Mouse (Mus musculus) liver, embryonic 14.5 days (tissue): ENCODE data around the gene Ccdc6. TPM values are rescaled to one million over a fixed set of nuclear protein-coding genes. Genes with fewer than 3 reads are reported as not detected.

ENCODE experiments used
- ATAC-seq: fragments of 200-750 bp; cut with Nextera tagmentation; 2 replicates; pipeline ENCODE4 v1.8.0; 2017; ENCODE audit warnings: moderate number of reproducible peaks, mild to moderate bottlenecking, moderate library complexity; ENCODE audit not compliant: insufficient read depth
- DNase-seq, 3 experiments: peaks; one replicate each; pipeline ENCODE4 v3.0.0-alpha.2; 2012 to 2013; ENCODE audit warnings: low read depth in 3 of 3, low spot score in 3 of 3
- H3K27ac ChIP-seq: fragments of 300-500 bp; sonication (generic); 2 replicates; pipeline ENCODE4 v1.5.1; 2014; ENCODE audit warnings: moderate library complexity, mild to moderate bottlenecking, control low read depth, inconsistent platforms
- H3K27me3 ChIP-seq: fragments of 300-500 bp; sonication (generic); 2 replicates; pipeline ENCODE4 v1.6.1; 2014; ENCODE audit warnings: mild to moderate bottlenecking, low read length, moderate library complexity; ENCODE audit not compliant: control insufficient read depth, insufficient read depth
- H3K36me3 ChIP-seq: fragments of 300-500 bp; sonication (generic); replicated peaks from 2 replicates; pipeline ENCODE4 v1.6.1; 2014; ENCODE audit warnings: low read depth; ENCODE audit not compliant: control insufficient read depth, insufficient read depth
- H3K4me1 ChIP-seq, 2 experiments: fragments of 200-500 bp in 1 of 2; fragments of 300-500 bp in 1 of 2; sonication (generic) in 1 of 2; replicated peaks; 2 replicates each; pipeline ENCODE4 v1.6.1; 2012 to 2014; ENCODE audit warnings: antibody characterized with exemption in 1 of 2, inconsistent platforms in 1 of 2, low read length in 1 of 2; ENCODE audit not compliant: control insufficient read depth in 2 of 2, insufficient read depth in 2 of 2
- H3K4me2 ChIP-seq: fragments of 300-500 bp; sonication (generic); 2 replicates; pipeline ENCODE4 v1.6.1; 2014; ENCODE audit warnings: low read depth, mild to moderate bottlenecking, control low read depth, moderate library complexity
- H3K4me3 ChIP-seq, 2 experiments: fragments of 200-500 bp in 1 of 2; fragments of 300-500 bp in 1 of 2; sonication (generic) in 1 of 2; 2 replicates each; pipeline ENCODE4 v1.5.1; 2012 to 2014; ENCODE audit warnings: low read depth in 2 of 2, low read length in 2 of 2, mild to moderate bottlenecking in 2 of 2, control low read depth in 1 of 2, inconsistent platforms in 1 of 2, moderate library complexity in 1 of 2; ENCODE audit not compliant: insufficient read depth in 1 of 2
- H3K9ac ChIP-seq: fragments of 300-500 bp; sonication (generic); replicated peaks from 2 replicates; pipeline ENCODE4 v1.6.1; 2014; ENCODE audit warnings: mild to moderate bottlenecking, control low read depth, moderate library complexity
- H3K9me3 ChIP-seq: fragments of 300-500 bp; sonication (generic); 2 replicates; pipeline ENCODE4 v1.6.1; 2016; ENCODE audit warnings: low read length, mixed read lengths; ENCODE audit not compliant: control insufficient read depth
- CTCF ChIP-seq: IDR thresholded peaks from 2 replicates; pipeline ENCODE4 v1.5.1; 2016; ENCODE audit warnings: antibody characterized with exemption, low read depth, control low read depth
- EP300 ChIP-seq: IDR thresholded peaks from 2 replicates; pipeline ENCODE4 v1.6.1; 2016; ENCODE audit warnings: antibody characterized with exemption, low read depth
- WGBS: fragments of 180-500 bp; shearing (Covaris S2); extraction: QIAGEN DNeasy Blood & Tissue Kit; methylation state at CpG from one replicate; pipeline ENCODE4 v1.1.7; 2014; ENCODE audit not compliant: insufficient replicate concordance; 5-methylcytosine and 5-hydroxymethylcytosine counted together
- polyA plus RNA-seq, 2 experiments: library from polyadenylated mRNA; depleted of rRNA in 1 of 2; stranded (reverse) in 1 of 2; unstranded in 1 of 2; fragments of >200 nt; fragmentation: Nextera tagmentation in 1 of 2; extraction: Ambion mirVana in 1 of 2; gene quantifications; 2 replicates each; pipeline versions ENCODE4 v1.2.1 to v1.2.3; 2012 to 2014

The Ccdc6 gene
- polyA plus RNA-seq, 2 experiments = 8.3 to 9.5 TPM

DNA sequence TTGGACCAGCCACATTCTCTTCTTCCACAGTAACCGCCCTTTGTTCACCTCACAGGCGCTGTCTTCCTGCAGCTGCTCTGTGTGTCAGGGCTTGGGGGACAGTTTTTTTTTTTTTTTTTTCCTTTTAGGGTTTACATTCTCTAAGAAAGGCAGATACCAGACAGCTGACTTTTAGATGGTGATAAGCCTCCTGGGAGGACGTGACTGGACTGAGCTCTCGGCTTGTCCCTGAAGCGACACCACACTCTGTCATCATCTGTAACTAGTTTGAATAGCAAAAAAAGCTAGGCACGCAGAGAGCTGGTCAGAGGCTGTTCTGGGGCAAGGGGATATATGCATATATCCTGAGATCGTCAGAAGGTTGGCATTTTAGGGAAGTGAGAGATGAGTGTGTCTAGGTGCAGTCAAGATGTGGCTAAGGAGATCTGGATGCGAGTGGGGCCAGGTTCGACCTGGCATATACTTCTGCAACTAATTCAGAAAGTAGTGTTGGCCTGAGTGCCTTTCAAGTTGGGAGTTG is 23.0 kb downstream of the Ccdc6 start:
- no peak for DNase-seq
- peak overlapping the region; percentile 61 for H3K4me2 ChIP-seq
- no peaks in the 10 kb centered on the region for H3K27me3 ChIP-seq
- 25% methylated on average over 9 of the region's 9 CpGs for WGBS
- no peak for TF ChIP-seq CTCF
- TF ChIP-seq EP300 = peak; percentile 35; the same call in 1 of the 2 replicates
- ATAC-seq = peak; percentile 27; the same call in 1 of the 2 replicates
- peak overlapping the region; percentile 49 for H3K9ac ChIP-seq
- H3K27ac ChIP-seq = peak overlapping the region; percentile 61
- peaks cover 46 to 49% of the 10 kb centered on the region in 2 experiments for H3K4me1 ChIP-seq
- no peak overlapping the region for H3K4me3 ChIP-seq
- H3K9me3 ChIP-seq = no peaks in the 10 kb centered on the region
- H3K36me3 ChIP-seq = no peaks in the 10 kb centered on the region

DNA sequence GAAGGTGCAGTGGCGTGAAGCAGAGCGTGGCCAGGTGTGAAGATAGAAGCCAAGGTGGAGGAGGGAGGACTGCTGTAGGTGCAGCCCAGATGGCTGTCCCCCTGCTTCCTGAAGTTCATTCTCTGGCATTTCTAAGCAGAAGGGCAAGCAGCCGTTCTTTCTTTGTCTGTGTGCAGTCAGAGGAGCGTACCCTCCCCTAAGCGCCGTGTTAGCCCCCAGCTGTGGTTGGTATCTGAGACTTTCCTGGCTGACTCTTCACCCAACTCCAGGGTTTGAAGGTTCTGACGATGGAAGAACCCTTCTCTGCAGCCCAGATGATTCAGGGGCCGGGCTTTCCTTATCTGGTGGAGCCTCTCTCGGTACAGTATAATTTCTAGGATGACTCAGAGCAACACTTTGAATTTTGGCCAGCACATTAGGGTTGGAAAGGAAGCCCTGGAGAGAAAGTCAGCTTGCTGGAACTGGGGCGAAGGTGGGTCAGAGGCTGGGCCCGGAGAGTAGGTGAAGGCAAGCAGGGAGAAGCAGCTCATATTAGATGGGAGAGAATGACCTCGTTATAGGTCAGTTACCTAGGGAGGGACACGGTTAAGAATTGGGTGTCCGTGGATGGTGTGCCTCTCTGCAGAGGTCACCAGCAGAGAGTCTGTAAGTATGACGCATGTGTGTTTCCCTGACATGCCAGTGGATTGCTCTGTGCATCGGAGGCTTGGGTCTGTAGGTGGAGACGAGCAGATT is 23.9 kb downstream of the Ccdc6 start:
- no peaks in the 10 kb centered on the region for H3K9me3 ChIP-seq
- H3K4me3 ChIP-seq = peak overlapping the region; percentile 11 to 32
- WGBS = 46% methylated on average over 17 of the region's 17 CpGs
- H3K9ac ChIP-seq = peak overlapping the region; percentile 49
- ATAC-seq = peak; percentile 72
- no peaks in the 10 kb centered on the region for H3K27me3 ChIP-seq
- TF ChIP-seq EP300 (peak; percentile 1; the same call in 1 of the 2 replicates), CTCF (no peak)
- DNase-seq = no peak
- H3K4me1 ChIP-seq = peaks cover 54 to 58% of the 10 kb centered on the region in 2 experiments
- H3K4me2 ChIP-seq = peak overlapping the region; percentile 61
- no peaks in the 10 kb centered on the region for H3K36me3 ChIP-seq
- H3K27ac ChIP-seq = peak overlapping the region; percentile 61

- no peaks in the 10 kb centered on the region for H3K9me3 ChIP-seq
- H3K27ac ChIP-seq = peak overlapping the region; percentile 61
- no peaks in the 10 kb centered on the region for H3K36me3 ChIP-seq
- peak; percentile 69 for ATAC-seq
- peak overlapping the region; percentile 61 for H3K4me2 ChIP-seq
- no peak overlapping the region; the same call in 1 of the 2 replicates for H3K9ac ChIP-seq
- DNase-seq = no peak
- WGBS = 14% methylated on average over 8 of the region's 8 CpGs
- peak overlapping the region; percentile 11 to 32 for H3K4me3 ChIP-seq
- TF ChIP-seq EP300 (no peak), CTCF (no peak)
- H3K27me3 ChIP-seq = no peaks in the 10 kb centered on the region
- peaks cover 59 to 63% of the 10 kb centered on the region in 2 experiments for H3K4me1 ChIP-seq
These were observed 24.4 kb downstream of the Ccdc6 start for GRCm38 (mm10) chr10:70121406-70121695.

GRCm38 (mm10) chr10:70123454-70123853 is 26.5 kb downstream of the Ccdc6 start:
- no peak for DNase-seq
- Histone ChIP-seq H3K27ac (no peak overlapping the region), H3K9ac (no peak overlapping the region), H3K4me2 (no peak overlapping the region), H3K4me1 (peaks cover 75 to 77% of the 10 kb centered on the region in 2 experiments), H3K4me3 (no peak overlapping the region), H3K9me3 (no peaks in the 10 kb centered on the region), H3K27me3 (no peaks in the 10 kb centered on the region), H3K36me3 (no peaks in the 10 kb centered on the region)
- no peak for ATAC-seq
- no peak for TF ChIP-seq CTCF
- TF ChIP-seq EP300 = no peak
- WGBS = 91% methylated on average over 2 of the region's 2 CpGs

- peaks cover 72 to 77% of the 10 kb centered on the region in 2 experiments for H3K4me1 ChIP-seq
- H3K9me3 ChIP-seq = no peaks in the 10 kb centered on the region
- TF ChIP-seq CTCF (no peak), EP300 (no peak)
- H3K27ac ChIP-seq = peak overlapping the region; percentile 92; the same call in 1 of the 2 replicates
- 56% methylated on average over 7 of the region's 7 CpGs for WGBS
- no peaks in the 10 kb centered on the region for H3K27me3 ChIP-seq
- DNase-seq (no peak), ATAC-seq (no peak)
- H3K4me3 ChIP-seq = no peak overlapping the region
- peak overlapping the region; percentile 8; the same call in 1 of the 2 replicates for H3K4me2 ChIP-seq
- no peaks in the 10 kb centered on the region for H3K36me3 ChIP-seq
- no peak overlapping the region for H3K9ac ChIP-seq
These were observed 28.6 kb downstream of the Ccdc6 start for GRCm38 (mm10) chr10:70125491-70125890.
